Mouse (Mus musculus): ENCODE measurements at regions not wholly inside any gene's neighbourhood (a gene's known extent, or its start where the extent isn't known, plus 50 kb on each side); places are given as distances from the start of the nearest gene placed in this dataset.
"Not testable (repeated sequence)": the region's sequence is repeated elsewhere in the genome, so short reads cannot be mapped to it uniquely, and the experiment has no call there.

GRCm38 (mm10) chr10:117567379-117568137 lies 61.7 kb upstream of the Cpm start:
- DNase-seq (ENCODE audit: low spot score) = no peak

GRCm38 (mm10) chr10:117566648-117567378 lies 62.5 kb upstream of the Cpm start:
- no peak for DNase-seq (ENCODE audit: low spot score)

GRCm38 (mm10) chr10:117566204-117566603 lies 63.1 kb upstream of the Cpm start:
- DNase-seq (ENCODE audit: low spot score) = no peak

GRCm38 (mm10) chr10:117565529-117566086 lies 63.7 kb upstream of the Cpm start:
- no peak for DNase-seq (ENCODE audit: low spot score)

GRCm38 (mm10) chr10:117565110-117565509 lies 64.2 kb upstream of the Cpm start:
- no peak for DNase-seq (ENCODE audit: low spot score)

- no peak for DNase-seq (ENCODE audit: low spot score)
Measured at GRCm38 (mm10) chr10:117564118-117565040, 64.9 kb upstream of the Cpm start.

GRCm38 (mm10) chr10:117563429-117564117 lies 65.7 kb upstream of the Cpm start:
- DNase-seq (ENCODE audit: low spot score) = no peak

GRCm38 (mm10) chr10:117562850-117563248 lies 66.5 kb upstream of the Cpm start:
- not testable (repeated sequence) for DNase-seq (ENCODE audit: low spot score)

GRCm38 (mm10) chr10:117561909-117562849 lies 67.1 kb upstream of the Cpm start:
- DNase-seq (ENCODE audit: low spot score) = no peak

GRCm38 (mm10) chr10:117561279-117561820 lies 68.0 kb upstream of the Cpm start:
- no peak for DNase-seq (ENCODE audit: low spot score)

- DNase-seq (ENCODE audit: low spot score) = no peak
Measured at GRCm38 (mm10) chr10:117560396-117561278, 68.7 kb upstream of the Cpm start.

GRCm38 (mm10) chr10:117559615-117560395 lies 69.5 kb upstream of the Cpm start:
- no peak for DNase-seq (ENCODE audit: low spot score)

GRCm38 (mm10) chr10:117558891-117559614 lies 70.2 kb upstream of the Cpm start:
- no peak for DNase-seq (ENCODE audit: low spot score)

GRCm38 (mm10) chr10:117558292-117558800 lies 71.0 kb upstream of the Cpm start:
- DNase-seq (ENCODE audit: low spot score) = no peak

- DNase-seq (ENCODE audit: low spot score) = no peak
Measured at GRCm38 (mm10) chr10:117557666-117558065, 71.6 kb upstream of the Cpm start.

- no peak for DNase-seq (ENCODE audit: low spot score)
Measured at GRCm38 (mm10) chr10:117556851-117557542, 72.3 kb upstream of the Cpm start.
